Mouse (Mus musculus) lung, postnatal 0 days (tissue): ENCODE measurements around the gene Fam172a. TPM values are rescaled to one million over a fixed set of nuclear protein-coding genes. Genes with fewer than 3 reads are reported as not detected.
A peak's percentile ranks its signal among the peaks of the same experiment; 100 is the strongest.

Source experiments
- ATAC-seq: fragments of 200-750 bp; cut with Nextera tagmentation; 2 replicates; pipeline ENCODE4 v1.8.0; 2017; ENCODE audit warnings: moderate library complexity
- DNase-seq: peaks from one replicate; pipeline ENCODE4 v3.0.0-alpha.2; 2016; ENCODE audit warnings: low spot score
- H3K27ac ChIP-seq: fragments of 300-500 bp; sonication (generic); 2 replicates; pipeline ENCODE4 v1.5.1; 2014; ENCODE audit warnings: antibody characterized with exemption, mild to moderate bottlenecking, low read length, mixed read lengths
- H3K27me3 ChIP-seq: fragments of 300-500 bp; sonication (generic); replicated peaks from 2 replicates; pipeline ENCODE4 v1.6.1; 2014; ENCODE audit warnings: low read length, mixed read lengths; ENCODE audit not compliant: insufficient read depth
- H3K36me3 ChIP-seq: fragments of 300-500 bp; sonication (generic); 2 replicates; pipeline ENCODE4 v1.6.1; 2014; ENCODE audit warnings: low read length, mixed read lengths; ENCODE audit not compliant: insufficient read depth
- H3K4me1 ChIP-seq: fragments of 300-500 bp; sonication (generic); 2 replicates; pipeline ENCODE4 v1.6.1; 2014; ENCODE audit warnings: antibody characterized with exemption, low read depth, low read length, mixed read lengths; ENCODE audit not compliant: insufficient read depth
- H3K4me2 ChIP-seq: fragments of 300-500 bp; sonication (generic); replicated peaks from 2 replicates; pipeline ENCODE4 v1.6.1; 2014; ENCODE audit warnings: low read depth, mild to moderate bottlenecking, low read length, moderate library complexity, mixed read lengths
- H3K4me3 ChIP-seq: fragments of 300-500 bp; sonication (generic); 2 replicates; pipeline ENCODE4 v1.5.1; 2014; ENCODE audit warnings: low read depth, low read length
- H3K9ac ChIP-seq: fragments of 300-500 bp; sonication (generic); replicated peaks from 2 replicates; pipeline ENCODE4 v1.6.1; 2014; ENCODE audit warnings: low read depth, mild to moderate bottlenecking
- H3K9me3 ChIP-seq: fragments of 300-500 bp; sonication (generic); 2 replicates; pipeline ENCODE4 v1.6.1; 2016; ENCODE audit warnings: low read length, mixed read lengths
- CTCF ChIP-seq: IDR thresholded peaks from 2 replicates; pipeline ENCODE4 v1.5.1; 2016; ENCODE audit warnings: antibody characterized with exemption, mild to moderate bottlenecking
- EP300 ChIP-seq: IDR thresholded peaks from 2 replicates; pipeline ENCODE4 v1.6.1; 2016; ENCODE audit warnings: antibody characterized with exemption, mild to moderate bottlenecking, control low read depth
- WGBS: fragments of 180-500 bp; shearing (Covaris S2); extraction: QIAGEN DNeasy Blood & Tissue Kit; methylation state at CpG from one replicate; pipeline ENCODE4 v1.1.7; 2014; 5-methylcytosine and 5-hydroxymethylcytosine counted together
- polyA plus RNA-seq: library from polyadenylated mRNA; unstranded; fragments of >200 nt; fragmentation: Nextera tagmentation; extraction: Ambion mirVana; gene quantifications from 2 replicates; pipeline ENCODE4 v1.2.1, GENCODE M21; 2015

The Fam172a gene
- polyA plus RNA-seq, 1 experiment from 2014 or later, result 21.8 TPM

- H3K27me3 ChIP-seq, result no peaks in the 10 kb centered on the region
- H3K9me3 ChIP-seq, result no peaks in the 10 kb centered on the region
- H3K4me3 ChIP-seq, result no peak overlapping the region
- no peak overlapping the region for H3K9ac ChIP-seq
- H3K4me1 ChIP-seq, result no peaks in the 10 kb centered on the region
- no peak overlapping the region for H3K4me2 ChIP-seq
- no peaks in the 10 kb centered on the region for H3K36me3 ChIP-seq
- 70% methylated on average over 5 of the region's 5 CpGs for WGBS
- ATAC-seq, result no peak
- TF ChIP-seq EP300 (no peak), CTCF (no peak)
- H3K27ac ChIP-seq, result no peak overlapping the region
- DNase-seq, result no peak
Observed at GRCm38 (mm10) chr13:77991189-77991886, 289.5 kb downstream of the Fam172a start.

DNA sequence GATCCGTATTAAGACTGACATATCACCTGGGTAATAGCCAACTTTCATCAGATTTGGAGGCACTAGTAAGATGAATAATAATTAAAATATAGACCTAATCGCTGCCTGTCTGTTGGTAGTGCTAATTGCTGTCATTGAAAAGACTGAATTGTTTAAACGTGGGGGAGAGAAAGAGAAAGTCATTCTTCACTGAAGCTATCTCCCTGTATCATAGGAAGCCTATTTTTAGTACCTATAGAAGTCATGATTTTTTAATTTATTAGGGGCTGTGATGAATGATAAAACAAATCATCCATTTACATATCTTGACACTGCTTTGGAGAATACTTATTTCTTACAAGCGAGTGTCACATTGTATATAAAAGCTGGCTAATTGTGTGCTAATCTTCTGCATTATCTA, 302.8 kb downstream of the Fam172a start:
- H3K9ac ChIP-seq, result no peak overlapping the region
- no peak for ATAC-seq
- no peak overlapping the region for H3K4me2 ChIP-seq
- H3K27me3 ChIP-seq, result no peaks in the 10 kb centered on the region
- H3K9me3 ChIP-seq, result no peaks in the 10 kb centered on the region
- no peak overlapping the region for H3K27ac ChIP-seq
- H3K36me3 ChIP-seq, result no peaks in the 10 kb centered on the region
- no peak overlapping the region for H3K4me3 ChIP-seq
- TF ChIP-seq EP300, result no peak
- WGBS, result 66% methylated on average over 4 of the region's 4 CpGs
- DNase-seq, result no peak
- no peaks in the 10 kb centered on the region for H3K4me1 ChIP-seq

DNA sequence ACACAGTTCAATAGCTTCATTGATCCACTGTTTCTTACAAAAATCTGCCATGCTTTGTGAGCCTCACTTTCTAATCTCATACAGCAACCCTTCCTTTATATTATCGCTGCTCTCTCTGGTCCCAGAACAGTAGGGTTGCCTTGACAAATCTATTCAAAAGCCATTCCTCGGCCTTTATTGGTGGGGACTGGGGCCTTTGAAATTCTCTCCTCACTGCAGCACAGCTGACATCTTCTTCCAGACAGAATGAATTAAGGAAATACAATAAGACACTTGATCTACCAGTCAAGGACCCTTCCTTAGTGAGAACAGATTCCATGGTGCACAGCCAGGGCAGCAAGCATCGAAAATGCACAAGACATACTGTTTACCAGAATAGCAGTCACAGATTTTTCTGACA, 303.5 kb downstream of the Fam172a start:
- no peak overlapping the region for H3K4me3 ChIP-seq
- H3K36me3 ChIP-seq, result no peaks in the 10 kb centered on the region
- no peak for TF ChIP-seq CTCF
- TF ChIP-seq EP300, result no peak
- no peak overlapping the region for H3K4me2 ChIP-seq
- H3K4me1 ChIP-seq, result no peaks in the 10 kb centered on the region
- ATAC-seq (no peak), DNase-seq (no peak)
- H3K9me3 ChIP-seq, result no peaks in the 10 kb centered on the region
- no peak overlapping the region for H3K27ac ChIP-seq
- no peak overlapping the region for H3K9ac ChIP-seq
- 59% methylated on average over 3 of the region's 3 CpGs for WGBS
- no peaks in the 10 kb centered on the region for H3K27me3 ChIP-seq

GRCm38 (mm10) chr13:78010176-78010575, 308.3 kb downstream of the Fam172a start:
- Histone ChIP-seq H3K27ac (no peak overlapping the region), H3K27me3 (no peaks in the 10 kb centered on the region), H3K9me3 (no peaks in the 10 kb centered on the region), H3K4me2 (no peak overlapping the region), H3K36me3 (no peaks in the 10 kb centered on the region), H3K4me1 (no peaks in the 10 kb centered on the region), H3K9ac (no peak overlapping the region), H3K4me3 (no peak overlapping the region)
- 95% methylated on average over 1 of the region's 1 CpGs for WGBS
- TF ChIP-seq EP300, result no peak
- TF ChIP-seq CTCF, result no peak
- ATAC-seq, result no peak
- no peak for DNase-seq

DNA sequence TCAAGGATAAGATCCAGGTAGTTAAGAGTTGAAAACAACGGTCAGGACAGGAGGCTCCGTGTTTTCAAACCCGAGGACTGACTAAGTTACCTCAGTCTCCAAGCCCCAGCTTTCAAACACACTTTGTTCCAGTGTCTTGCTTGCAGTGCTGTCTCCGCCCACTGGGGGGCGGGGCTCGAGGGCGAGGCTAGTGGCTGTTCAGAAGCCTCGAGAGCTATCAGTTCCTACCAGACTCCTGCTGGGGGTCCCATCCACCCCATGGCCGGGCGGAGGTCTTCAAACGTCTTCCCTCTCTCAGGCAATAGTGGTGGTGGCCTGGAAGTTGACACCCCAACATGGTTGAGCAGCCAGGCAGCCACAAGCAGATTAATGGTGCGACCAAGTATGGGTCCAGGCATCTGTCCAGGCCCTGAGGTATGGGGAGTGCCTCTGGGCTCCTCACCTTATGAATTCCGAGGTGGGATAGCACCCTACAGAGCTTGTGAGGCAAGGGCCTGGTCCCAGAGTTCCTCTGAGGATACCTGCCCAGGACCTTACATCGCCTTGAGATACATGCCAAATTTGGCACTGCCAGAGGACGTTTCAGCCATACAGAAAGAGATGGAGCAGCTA, 323.0 kb downstream of the Fam172a start, which contains the start of gene Pou5f2:
Gene Pou5f2 (plus strand): TSS at position 220 of the 612 bp plus-strand sequence.
- Histone ChIP-seq H3K4me1 (no peaks in the 10 kb centered on the region), H3K27me3 (no peaks in the 10 kb centered on the region), H3K4me3 (no peak within 1 kb of the TSS), H3K9ac (no peak within 1 kb of the TSS), H3K9me3 (no peaks in the 10 kb centered on the region), H3K36me3 (no peaks in the 10 kb centered on the region), H3K4me2 (no peak within 1 kb of the TSS), H3K27ac (no peak within 1 kb of the TSS)
- ATAC-seq (no peak), DNase-seq (no peak)
- TF ChIP-seq EP300 (no peak), CTCF (0 out of 2 replicates have a peak, but pooled peaks have one; percentile 29)
- 60% methylated on average over 15 of the region's 15 CpGs for WGBS

DNA sequence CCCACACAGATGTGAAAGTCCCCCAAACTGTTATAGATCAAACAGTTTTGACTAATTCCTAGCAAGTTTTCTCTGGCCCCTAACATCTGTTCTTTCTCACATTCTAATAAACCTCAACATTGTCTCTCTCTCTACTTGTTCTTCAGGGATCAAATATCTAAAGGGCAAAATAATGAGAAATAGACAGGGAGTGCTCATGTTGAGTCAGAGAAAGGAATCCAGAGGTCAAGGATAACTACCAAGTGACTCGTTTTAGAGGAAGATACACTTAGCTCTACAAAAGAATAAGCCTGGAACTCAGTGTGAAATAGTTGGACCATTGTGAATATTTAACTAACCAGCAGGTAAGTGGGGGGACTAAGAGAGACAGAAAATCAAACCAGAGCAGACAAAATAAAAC, 331.0 kb downstream of the Fam172a start:
- Histone ChIP-seq H3K9ac (no peak overlapping the region), H3K9me3 (no peaks in the 10 kb centered on the region), H3K4me3 (no peak overlapping the region), H3K4me1 (no peaks in the 10 kb centered on the region), H3K27me3 (no peaks in the 10 kb centered on the region), H3K4me2 (no peak overlapping the region), H3K36me3 (no peaks in the 10 kb centered on the region), H3K27ac (no peak overlapping the region)
- no peak for TF ChIP-seq EP300
- TF ChIP-seq CTCF, result no peak
- ATAC-seq (no peak), DNase-seq (no peak)
- 28% methylated on average over 1 of the region's 1 CpGs for WGBS
